Mouse (Mus musculus): ENCODE measurements around the gene Gm44790.
"Not testable (repeated sequence)": the region's sequence is repeated elsewhere in the genome, so short reads cannot be mapped to it uniquely, and the experiment has no call there.

Gene Gm44790

DNA sequence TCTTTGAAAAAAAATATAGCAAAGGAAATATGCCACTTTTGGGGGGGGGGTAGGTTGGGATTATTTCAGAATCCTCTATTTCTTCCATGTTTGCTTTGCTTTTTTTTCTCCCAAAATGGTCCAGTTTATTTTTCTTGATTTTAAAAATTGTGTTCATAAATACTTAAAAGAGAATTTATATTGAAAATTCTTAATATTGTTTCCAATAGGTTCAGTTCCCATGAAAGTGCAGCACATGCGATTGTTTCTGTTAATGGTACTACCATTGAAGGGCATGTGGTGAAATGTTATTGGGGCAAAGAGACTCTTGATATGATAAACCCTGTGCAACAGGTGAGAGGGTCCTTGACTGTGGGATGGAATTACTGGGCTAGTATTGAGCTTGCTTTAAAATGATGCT lies at the start of gene Gm44790:
TSS of gene Gm44790 (plus strand) at position 301 of the 400 bp plus-strand sequence.
- no peak for DNase-seq (ENCODE audit: low spot score)

DNA sequence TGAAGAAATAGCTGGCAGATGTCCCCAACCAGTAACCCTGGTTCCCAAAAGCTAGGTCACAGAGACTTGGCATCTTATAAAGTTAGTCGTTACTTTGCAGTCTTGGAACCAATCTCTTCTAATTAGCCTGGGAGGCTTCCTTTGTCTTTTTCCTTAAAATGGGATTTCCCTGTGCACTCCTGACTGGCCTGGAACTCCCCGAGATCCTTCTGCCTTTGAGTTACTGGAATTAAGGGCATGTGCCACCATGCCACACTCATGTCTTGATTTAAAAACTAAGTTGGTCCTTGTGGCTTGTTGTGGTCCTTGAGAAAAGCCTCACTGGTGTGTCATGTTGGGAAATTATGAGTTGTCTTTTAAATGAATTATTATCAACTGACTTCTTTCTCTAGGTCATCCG lies 48.1 kb upstream of the Gm44790 start:
- DNase-seq (ENCODE audit: low spot score), result no peak

DNA sequence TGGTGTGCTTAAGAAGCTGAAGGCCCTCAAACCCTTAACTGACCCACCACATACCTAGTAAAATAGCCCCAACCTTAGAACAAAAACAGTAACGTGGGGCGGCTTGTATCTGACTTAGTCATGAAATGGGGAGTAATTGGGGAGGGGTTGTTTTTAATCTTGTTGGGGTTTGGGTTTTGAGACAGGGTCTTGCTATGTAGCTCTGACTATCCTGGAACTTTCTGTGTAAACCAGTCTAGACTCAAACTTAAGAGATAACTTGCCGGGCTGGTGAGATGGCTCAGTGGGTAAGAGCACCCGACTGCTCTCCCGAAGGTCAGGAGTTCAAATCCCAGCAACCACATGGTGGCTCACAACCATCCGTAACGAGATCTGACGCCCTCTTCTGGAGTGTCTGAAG lies 46.3 kb upstream of the Gm44790 start:
- DNase-seq (ENCODE audit: low spot score), result not testable (repeated sequence)

DNA sequence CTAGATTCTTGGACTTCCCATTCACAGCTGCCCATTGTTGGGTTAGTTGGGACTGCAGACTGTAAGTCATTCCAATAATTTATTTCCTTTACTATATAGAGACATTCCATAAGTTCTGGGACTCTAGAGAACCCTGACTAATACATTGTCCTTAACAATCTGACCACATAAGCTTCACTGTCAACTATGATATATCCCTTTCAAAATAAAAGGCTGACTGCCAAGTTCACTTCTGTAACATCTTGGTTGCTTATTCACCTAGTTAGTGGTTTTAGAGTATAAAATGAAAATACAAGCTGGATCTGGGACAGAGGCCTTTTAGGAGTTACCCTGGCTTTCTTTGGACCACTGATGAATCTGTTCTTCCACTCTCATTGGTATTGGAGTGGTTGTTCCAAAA lies 43.9 kb upstream of the Gm44790 start:
- no peak for DNase-seq (ENCODE audit: low spot score)

DNA sequence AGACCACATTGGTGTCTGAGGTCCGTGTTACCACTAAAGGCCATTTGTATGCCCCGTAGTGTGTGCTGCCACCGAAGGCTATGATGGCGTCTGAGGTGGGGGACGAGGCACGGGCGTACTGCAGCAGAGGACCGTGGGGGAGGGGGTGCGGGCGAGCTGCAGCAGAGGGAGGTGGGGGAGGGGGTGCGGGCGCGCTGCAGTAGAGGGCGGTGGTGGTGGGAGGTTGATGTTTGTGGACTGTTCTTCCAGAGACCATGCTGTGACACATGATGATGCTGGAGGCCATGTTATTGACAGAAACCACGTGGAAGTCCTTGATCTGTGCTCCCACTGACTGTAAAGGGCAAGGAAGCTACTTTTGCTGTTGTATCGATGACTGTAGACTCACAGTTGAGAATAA lies 43.1 kb upstream of the Gm44790 start:
- DNase-seq (ENCODE audit: low spot score), result no peak

DNA sequence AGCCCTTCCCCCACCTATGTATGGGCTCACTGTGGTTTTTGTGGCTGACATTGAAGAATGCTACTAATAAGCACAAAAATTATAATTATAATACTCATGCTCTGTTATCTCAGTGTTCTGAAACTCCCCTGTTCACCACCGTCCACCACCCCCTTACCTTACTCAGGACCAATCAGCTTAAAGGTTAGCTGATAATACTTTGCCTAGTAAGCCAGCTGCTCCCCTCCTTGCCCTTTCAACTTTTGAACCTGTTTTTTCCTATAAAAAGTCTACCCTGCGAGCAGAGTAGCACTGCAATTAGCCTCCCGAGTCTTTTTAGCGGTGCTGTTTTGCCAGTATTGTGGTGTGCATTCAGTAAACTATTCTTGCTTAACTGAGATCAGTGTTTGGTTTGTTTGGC lies 41.8 kb upstream of the Gm44790 start:
- DNase-seq (ENCODE audit: low spot score), result no peak

DNA sequence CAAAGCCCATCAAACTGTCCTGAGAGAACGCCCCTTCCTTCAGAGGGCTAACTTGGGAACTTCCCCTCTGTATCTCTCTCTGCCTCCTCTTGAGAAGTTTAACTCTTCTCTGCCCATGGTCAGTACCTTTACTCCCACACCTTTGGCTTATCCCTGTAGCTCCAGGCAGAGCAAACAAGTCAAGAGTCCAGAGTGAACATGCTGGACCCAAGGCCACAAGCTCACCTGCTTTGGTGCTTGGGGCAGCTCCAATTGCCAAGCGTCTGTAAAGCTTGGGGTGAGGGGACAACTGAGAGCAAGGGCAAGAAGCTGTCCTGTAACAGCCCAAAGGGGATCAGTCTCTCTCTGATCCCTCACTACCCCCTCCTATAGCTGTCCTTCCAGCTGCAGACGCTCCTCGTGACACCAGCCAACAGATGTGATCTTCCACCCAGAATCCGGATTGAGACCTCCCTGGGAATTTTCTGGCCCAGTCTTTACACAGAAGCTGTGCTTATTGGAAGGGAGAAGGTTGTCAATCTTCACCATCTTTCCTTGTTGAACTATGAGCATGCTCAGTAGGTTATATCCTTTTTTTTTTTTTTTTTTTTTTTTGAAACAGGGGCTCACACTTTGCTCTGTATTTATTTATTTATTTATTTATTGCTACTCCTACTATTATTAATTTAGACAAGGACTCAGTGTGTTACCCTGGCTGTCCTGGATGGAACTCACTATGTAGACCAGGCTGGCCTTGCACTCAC lies 40.9 kb upstream of the Gm44790 start:
- DNase-seq (ENCODE audit: low spot score), result no peak

DNA sequence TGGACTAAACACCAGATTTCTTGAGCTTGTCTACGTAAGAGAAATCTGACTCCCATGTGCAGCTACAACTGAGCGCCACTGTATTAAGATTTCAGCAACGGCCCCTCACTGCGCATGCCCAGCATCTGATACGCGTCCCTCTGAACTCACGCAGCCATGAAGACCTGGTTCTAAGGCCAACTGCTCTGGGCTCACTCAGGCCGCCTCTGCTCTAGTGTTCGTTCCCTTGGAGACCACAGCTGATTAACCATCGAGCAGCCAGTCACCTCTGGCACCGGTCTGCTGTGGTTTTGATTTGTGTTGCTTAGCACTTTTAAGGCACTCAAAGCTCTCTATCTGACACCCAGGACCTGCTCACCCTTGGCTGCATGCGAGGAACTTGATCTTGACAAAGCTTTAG lies 39.1 kb upstream of the Gm44790 start:
- no peak for DNase-seq (ENCODE audit: low spot score)

DNA sequence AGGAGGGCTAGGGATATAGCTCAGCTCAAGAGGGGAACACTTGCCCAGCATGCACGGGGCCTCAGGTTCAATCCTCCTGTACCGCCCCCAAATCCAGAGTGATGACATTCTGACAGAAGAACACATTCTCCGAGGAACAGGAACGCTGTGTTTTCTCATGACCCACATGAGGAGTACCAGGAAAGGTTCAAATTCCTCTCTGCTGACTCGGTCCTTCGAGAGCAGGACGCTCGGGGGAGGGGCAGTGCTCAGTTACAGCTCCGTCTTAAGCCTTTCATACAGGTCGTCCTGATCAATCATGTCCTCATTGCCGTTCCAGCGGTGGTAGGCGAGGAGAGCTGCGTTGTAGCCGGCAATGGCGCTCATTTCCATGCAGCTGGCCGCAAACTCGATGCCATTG lies 38.0 kb upstream of the Gm44790 start:
- DNase-seq (ENCODE audit: low spot score), result no peak

DNA sequence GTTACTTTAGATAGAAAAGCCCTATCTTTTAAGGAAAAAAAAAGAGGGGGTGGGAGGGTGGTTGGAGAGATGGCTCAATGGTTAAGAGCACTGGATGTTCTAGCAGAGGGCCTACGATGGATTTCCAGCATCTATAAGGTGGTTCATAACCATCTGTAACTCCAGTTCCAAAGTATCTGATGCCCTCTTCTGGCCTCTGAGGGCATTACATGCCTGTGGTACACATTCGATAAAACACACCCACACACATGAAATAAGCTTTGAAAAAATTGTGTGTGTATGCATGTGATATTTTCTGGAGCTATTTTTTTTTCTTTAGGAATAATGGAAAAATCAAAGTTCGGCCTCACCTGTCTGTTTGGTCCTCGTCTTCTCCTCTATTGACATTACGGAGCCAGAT lies 35.1 kb upstream of the Gm44790 start:
- DNase-seq (ENCODE audit: low spot score), result no peak

DNA sequence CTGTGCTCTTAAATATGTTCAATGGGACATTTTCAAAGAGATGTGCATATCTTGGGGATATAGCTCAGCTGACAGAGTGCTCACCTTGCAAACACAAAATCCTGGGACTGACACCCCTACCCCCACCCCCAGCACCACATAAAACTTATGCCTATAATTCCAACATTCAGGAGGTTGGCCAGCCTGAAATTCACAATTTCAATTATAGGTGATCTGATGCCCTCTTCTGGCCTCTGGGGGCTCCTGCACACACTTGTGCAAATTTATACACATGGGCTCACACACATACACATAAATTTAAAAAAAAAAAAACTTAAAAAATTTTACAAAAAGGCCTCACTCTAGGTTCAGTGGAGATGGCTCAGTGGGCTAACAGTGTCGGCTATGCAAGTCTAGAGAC lies 33.3 kb upstream of the Gm44790 start:
- no peak for DNase-seq (ENCODE audit: low spot score)

DNA sequence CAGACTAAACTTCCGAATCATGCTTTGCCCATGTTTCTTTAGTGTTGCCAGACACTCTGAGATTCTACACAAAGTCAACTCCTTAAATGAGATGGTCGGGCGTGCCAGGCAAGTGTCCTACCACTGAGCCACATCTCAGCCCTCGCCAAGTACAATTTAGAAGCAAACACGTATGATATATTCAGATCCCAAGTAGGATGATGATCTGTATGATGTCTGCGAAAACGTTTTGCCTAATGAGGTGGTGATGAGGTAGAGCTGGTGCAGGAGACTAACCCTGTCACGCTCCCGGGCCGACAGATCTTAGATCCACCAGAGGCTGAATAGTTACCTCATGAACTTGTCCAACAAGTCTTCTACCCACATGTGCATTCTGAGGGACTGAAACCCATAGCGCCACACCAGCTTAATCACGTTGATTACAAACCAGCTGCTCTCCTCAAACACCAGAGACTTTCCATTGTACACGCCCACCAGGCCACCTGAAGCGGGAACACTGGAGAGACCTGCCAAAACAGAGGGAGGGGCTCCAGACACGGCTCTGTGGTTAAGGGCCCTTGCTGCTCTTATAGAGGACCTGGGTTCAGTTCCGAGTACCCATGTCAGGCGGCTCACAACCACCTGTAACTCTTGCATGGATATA lies 32.3 kb upstream of the Gm44790 start:
- no peak for DNase-seq (ENCODE audit: low spot score)

DNA sequence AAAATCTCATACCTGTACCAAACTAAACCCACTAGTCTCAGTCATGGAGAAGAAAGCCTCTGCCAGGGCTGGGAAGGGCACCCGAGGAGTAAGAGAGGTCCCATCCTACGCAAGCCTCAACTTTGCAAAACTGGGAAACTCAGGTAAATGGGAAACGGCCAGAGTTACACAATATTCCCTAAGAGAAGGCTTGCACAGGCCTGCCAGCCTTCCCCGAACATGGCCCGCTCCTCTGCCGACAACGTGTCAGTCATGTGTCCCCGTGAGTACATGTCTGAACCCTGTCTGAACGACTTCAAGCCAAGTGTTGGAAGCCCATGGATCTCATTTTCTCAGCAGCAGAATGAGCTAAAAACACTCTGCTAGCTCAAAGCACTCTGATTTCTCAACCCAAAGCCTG lies 31.4 kb upstream of the Gm44790 start:
- DNase-seq (ENCODE audit: low spot score), result no peak

DNA sequence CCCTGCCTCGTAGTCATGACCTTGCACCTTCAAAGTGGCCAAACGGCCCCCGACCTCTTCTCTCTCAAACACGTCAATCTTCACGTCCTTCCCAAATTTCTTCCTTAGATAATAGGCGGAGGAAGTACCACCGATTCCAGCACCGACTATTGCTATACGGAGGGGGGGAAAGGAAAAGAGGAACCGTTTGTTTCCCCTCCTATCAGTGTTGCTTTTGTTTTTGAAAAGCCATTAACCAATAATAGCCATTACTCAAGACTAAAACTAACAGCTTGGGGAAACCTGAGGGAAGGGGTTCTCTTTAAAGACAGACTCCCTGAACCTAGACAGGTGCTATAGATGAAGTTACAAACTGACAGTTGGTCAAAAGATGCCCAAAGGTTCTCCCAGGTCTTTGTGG lies 30.5 kb upstream of the Gm44790 start:
- no peak for DNase-seq (ENCODE audit: low spot score)

DNA sequence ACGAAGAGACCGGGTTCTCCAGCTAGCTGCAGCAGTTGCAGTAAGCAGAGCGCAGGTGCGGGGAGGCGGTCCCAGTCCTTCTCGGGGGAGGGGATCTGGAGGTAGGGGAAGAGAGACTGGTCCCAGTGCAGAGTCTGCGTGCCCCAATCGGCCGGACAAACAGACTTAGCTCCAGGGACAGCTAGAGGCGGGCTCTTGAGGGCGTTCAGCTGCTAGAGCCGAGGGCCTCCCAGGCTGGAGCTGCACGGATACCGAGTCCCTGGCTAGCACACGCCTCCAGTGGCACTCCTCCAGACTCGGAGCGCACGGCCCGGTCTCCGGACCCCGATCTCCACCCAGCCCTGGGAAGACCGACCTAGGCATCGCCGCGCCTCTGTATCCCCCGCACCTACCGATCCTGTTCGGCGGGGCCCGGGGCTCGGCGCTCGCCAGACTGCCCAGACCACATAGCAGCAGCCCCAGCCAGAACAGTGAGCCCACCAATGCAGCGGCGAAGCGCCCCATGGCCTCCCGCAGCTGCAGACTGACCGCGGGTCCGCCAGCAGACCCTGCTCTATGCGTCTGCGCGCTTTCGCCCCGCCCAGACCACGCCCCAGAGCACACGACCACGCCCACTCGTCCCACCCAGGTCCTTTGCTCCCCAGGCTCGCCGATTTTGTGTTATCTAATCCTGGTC lies 29.7 kb upstream of the Gm44790 start, which contains the start of gene Pcyox1:
TSS of gene Pcyox1 (minus strand) at position 574 of the 676 bp plus-strand sequence.
- DNase-seq (ENCODE audit: low spot score), result peak; percentile 66

DNA sequence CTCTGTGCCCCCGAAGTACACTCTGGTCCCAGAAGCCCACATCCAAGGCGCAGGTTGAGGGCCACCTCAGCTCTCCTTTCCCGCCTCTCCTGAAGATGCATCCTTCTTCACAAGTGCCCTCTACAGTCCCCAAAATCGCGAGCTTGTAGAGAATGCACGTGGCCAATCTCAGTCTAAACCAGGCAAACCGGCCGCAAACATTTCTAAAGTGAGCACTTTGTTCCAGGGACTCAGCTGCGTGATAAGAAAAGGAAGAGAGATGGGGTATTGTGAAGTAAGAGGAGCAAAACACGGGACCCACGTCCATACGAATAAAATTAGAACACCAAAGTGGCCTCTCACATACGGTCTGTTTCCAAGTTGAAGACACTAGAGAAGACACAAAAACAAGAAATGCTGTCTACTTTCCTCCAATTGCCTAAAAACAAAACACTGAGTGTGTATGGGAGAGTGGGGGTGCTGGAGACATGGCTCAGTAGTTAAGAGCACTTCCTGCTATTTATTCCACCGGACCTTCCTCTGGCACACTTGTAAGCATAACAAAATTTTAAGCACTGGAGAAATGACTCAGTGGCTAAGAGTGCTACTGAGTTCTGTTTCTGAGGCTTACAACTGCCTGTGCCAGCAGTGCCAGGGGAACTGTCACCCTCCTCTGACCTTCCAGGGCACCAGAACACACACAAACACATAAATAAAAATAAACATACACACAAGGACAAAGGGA lies 29.0 kb upstream of the Gm44790 start:
- DNase-seq (ENCODE audit: low spot score), result no peak

DNA sequence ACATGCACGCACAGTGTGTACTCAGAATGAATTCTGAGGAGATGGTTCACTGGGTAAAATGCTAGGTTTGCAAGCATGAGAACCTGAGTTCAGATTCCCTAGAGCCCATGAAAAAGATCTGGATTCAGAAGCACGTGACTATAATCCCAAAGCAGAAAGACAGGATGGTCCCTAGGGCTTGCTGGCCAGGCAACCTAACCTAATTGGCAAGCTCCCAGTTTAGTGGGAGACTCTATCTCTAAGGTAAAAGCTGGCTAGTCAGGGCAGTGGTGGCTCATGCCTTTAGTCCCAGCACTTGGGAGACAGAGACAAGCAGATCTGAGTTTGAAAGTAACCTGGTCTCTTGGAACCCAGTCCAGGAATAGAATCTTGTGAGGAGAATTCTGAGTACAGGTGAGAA lies 27.5 kb upstream of the Gm44790 start:
- no peak for DNase-seq (ENCODE audit: low spot score)

DNA sequence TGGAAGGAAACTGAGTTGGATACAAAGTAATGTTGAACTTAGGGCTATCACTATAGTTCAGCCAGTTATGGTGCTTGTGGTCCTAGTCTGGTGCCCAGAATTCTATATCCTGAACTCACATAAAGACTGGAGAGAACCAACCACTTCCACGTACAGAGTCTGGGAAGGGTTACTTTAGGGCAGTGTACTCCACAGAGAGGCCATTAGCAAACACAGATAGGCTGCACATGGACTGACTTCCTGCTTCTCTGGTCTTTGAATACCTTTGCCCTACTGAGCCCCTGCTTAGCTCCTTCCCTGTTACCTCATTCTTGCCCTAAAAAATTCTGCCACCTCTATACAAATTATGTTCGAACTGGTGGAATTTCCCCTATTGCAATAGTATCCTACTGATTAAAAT lies 26.5 kb upstream of the Gm44790 start:
- no peak for DNase-seq (ENCODE audit: low spot score)

DNA sequence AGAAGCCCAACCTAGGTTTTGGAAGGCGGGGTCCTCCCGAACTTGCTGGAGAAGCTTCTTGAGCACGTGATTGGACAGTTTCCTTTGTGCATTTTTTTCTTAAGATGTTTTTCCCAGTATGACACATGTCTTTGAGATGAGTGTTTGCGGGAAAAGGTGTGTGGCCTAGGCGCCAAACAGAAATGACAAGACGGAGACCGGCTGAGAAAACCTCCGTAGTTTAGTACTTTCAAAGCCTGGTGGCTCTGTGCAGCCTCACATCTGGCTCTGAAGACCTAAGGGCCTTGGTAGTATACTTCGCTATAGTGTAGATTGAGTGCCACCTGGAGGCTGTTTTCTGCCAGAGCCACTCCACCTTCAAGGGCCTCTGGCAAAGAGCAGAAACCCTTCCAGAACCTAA lies 25.5 kb upstream of the Gm44790 start:
- DNase-seq (ENCODE audit: low spot score), result peak; percentile 83

DNA sequence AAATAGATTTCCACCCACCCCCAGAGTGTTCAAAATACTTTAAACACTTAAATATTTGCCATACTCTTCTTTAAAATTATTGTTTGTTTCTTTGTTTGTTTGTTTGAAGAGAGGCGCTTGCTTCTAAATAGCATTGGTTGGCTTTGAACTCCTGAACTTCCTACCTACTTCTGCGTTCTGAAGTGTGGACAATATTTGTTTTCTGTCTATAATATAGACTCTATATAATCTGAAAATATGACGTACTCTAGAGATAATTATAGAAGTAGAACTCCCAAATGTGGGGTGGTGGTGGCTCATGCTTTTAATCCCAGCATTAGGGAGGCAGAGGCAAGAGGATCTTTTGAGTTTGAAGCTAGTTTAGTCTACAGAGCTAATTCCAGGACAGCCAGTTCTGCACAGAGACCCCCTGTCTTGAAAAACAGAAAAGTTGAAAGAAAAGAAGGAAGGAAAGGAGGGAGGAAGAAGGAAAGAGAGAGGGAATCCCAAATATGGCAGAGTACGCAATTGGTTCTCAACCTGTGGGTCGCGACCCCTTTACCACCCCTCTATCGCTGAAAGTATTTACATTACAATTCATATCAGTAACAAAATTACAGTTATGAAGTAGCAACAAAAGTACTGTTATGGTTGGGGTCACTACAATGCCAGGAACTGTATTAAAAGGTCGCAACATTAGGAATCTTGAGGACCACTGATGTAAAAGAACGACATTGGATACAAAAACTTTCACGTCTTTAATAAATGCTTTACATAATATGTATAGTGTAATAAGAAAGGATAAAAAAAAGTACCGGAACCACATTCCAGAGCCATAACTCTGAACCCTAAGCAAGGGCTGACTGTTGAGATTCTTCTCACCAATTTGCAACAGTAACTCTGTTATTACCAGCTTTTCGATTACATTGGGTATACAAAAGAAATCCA lies 23.5 kb upstream of the Gm44790 start:
- no peak for DNase-seq (ENCODE audit: low spot score)

DNA sequence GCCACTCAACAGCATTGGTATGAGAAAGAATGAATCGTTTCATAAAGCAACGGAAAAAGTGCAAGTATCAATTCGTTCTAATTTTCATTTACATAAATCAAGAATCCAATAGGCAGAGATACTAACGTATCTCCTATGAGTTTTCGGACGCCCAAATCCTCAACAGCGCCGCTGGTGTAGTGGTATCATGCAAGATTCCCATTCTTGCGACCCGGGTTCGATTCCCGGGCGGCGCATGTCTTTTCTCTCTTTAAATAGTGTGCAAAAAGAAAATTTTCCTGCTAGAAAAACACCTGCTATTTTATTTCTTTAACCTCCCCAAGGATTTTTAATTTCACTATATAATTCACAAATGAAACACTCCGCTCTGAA lies 22.7 kb upstream of the Gm44790 start:
- DNase-seq (ENCODE audit: low spot score), result no peak

Measured in T-cell, adult 2 months (primary cell).